Mouse (Mus musculus) thymus, postnatal 25 days (tissue): Measurements from ENCODE around the gene Pcx.

Source experiments
- DNase-seq: peaks from one replicate; pipeline ENCODE4 v3.0.0; 2022

The Pcx gene

GRCm38 (mm10) chr19:4590025-4590424, 79.8 kb downstream of the Pcx start:
- peak; percentile 30 for DNase-seq

DNA sequence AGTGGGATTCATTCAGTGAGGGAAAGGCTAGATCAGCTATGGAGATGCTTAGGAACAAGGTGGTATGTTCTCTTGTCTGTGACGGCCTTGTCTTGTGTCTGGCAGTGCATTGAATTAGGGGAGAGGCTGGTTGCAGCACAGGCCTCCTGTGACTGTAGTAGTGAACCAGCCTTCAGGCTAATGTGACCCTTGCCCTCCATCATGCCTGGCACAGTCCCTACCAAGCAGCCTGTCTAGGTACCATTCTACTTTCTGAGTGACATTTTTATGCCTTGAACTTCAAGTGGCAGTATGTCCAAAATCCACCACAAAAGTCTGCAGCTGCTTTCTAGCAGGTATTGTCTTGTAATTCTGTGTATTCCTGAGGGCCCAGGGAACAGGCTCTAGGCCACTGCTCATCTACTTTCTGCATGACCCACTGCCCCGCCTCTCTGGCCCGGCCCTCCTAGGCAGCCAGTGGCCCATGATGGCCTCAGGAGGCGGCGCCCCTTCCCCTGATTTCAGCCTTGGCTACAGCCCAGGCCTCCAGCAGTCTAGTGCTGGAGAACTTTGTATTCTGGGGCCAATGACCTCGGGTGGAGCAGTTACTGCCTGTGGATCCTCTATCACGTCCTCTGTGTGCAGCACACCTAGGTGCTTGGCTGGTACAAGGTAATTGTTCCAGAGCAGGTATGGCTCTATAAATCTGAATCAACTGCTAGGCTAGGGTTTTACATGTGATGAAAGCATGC, 83.7 kb downstream of the Pcx start:
- no peak for DNase-seq

DNA sequence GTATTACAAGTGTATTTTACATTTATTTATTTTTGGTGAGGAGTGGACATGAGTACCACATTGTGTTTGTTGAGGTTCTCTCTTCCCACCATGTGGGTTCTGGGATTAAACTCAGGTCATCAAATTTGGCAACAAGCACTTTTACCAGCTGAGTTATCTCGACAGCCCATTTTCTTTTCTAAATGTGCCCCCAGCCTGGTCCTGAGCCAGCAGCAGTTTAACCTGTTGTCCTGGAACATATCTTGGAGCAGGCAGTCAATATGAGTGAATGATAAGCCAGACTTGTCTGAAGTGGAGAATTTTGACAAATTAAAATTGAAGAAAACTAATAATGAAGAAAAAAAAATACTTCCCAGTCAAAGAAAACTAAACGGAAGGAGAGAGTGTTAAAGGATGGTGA, 85.8 kb downstream of the Pcx start:
- DNase-seq, result no peak

GRCm38 (mm10) chr19:4602459-4602858, 92.2 kb downstream of the Pcx start:
- no peak for DNase-seq

GRCm38 (mm10) chr19:4603801-4604723, 93.8 kb downstream of the Pcx start:
- peak; percentile 47 for DNase-seq

DNA sequence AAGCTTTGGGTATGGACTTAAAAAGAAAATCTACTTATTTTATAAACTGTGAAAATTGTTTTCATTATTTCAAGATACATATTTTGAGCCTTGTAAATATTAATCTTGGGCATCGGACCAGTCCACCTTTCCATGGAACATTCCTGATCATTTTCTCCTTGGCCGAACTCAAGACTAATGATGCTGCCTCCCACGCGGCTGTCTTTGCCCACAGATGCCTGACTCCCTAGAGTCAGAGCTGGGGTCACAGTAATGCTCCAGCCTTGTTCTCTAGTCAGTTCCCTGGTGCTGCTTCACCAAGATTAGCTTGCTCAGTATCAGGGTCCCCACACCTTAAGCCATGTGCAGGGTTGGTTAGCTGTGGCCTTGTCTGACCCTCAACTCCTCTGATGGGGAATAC, 95.4 kb downstream of the Pcx start:
- DNase-seq, result no peak

DNA sequence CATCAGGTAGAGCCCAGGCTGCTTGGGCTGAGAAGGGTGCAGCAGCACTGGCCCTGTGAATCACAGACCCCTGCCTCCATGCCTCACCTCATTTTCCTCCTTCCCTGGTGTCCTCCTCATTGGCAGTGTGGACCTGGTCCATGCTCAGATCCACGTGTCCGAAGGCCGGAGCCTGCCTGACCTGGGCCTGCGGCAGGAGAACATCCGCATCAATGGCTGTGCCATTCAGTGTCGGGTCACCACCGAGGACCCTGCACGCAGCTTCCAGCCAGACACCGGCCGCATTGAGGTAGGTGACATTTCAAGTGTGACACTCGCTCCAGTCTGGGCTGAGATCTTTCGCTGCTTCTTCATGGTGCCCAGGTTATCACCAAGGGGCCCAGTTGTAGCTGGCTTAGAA, 97.1 kb downstream of the Pcx start:
- no peak for DNase-seq

DNA sequence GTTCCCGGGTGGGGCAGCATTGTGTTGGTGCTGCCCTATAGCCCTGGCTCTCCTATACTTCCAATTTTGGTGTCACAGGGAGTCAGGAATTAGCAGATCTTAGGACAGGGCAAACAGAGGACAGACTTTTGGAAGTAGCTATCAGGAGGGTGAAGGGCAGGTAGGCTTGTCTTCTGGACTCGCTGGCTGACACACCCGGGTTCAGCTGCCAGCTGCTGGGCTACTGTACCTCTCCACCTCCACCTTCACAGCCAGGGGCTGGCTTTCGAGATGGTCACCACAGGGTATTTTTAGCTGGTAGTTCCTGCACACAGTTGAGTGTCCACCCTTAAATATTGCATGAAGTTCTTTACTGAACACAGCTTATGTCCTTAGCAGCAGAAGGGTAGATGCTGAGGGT, 98.2 kb downstream of the Pcx start:
- no peak for DNase-seq

- DNase-seq, result no peak
These were observed 99.8 kb downstream of the Pcx start for GRCm38 (mm10) chr19:4610109-4610508.

DNA sequence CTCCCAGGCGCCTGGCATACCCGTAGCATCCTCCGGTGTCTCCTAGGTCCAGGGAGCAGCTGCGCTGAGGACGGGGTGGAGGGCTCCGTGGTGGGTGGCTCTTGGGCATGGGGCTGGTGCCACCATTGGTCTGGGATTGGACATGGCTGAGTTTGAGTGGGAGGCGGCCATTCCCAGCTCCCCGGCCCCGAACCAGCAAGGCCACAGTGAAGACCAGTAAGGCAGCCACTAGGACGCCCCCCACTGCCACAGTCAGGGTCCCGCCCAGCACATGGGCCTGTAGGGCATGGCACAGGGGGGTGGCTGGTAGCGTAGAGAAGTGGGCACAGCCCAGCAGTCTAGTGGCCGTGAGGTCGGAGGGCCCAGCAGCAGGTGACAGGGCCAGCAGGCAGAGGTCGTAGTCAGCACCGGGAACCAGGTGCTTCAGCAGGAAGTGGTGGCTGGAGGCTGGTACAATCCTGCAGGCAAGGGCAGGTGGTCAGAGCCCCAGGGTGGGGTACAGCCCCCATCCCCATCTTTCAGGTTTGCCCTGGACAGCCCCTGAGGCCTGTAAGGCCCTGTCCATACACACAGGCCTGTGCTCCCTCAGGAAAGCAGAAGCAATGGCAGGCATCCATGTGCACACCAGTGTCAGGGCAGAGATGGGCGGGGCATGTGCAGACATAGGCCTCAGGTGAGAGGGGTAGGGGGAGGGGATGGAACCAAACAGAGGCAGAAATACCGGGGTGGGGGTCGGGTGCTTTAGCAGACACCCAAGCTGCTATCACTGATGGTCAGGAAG, 102.1 kb downstream of the Pcx start:
- no peak for DNase-seq

- no peak for DNase-seq
These were observed 103.4 kb downstream of the Pcx start for GRCm38 (mm10) chr19:4613464-4614304.

DNA sequence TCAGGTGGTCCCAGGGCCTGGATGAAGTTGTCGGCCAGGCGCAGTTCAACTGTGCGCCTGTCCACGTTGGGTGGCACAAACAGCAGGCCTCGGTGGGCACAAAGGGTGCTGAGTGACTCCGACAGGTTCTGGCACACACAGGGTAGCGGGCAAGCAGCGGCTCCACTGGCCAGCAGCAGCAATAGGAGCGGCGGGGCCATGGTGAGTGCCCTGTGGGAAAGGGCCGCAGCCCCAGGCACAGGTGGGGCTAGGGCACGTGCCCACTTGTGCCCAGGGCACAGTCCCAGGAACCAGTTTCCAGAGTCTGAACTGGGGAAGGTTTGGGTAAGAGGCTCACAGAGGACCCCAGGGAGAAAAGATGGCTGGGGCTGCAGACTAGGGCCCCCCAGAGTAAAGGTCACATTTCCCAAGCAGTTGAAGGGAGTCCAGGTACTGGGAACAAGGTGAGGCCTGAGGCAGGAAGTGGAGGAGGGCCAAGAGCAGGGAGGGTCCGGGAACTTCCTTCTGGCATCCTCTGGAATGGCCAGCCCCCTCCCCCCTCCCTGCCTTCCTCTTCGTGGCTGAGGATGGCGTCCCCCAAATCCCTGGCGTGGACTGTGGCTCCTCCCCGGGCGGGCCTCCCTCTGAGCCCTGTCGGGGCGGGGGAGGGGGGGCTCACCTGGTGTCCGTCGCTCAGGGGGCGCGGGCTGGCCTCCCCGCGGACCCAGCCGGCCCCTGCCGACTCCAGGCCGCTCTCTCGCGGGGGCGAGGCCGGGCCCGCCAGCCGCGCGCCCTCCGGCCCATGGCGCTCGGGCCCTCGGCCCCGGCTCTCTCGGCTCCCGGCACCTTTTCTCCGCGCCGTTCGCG, 104.3 kb downstream of the Pcx start:
- DNase-seq, result no peak

- DNase-seq, result peak; percentile 50
These were observed 105.2 kb downstream of the Pcx start, which contains the start of gene Lrfn4 for GRCm38 (mm10) chr19:4615151-4616093. TSS of gene Lrfn4 (minus strand) at chr19:4615667.

- DNase-seq, result no peak
These were observed 106.3 kb downstream of the Pcx start for GRCm38 (mm10) chr19:4616546-4616945.

DNA sequence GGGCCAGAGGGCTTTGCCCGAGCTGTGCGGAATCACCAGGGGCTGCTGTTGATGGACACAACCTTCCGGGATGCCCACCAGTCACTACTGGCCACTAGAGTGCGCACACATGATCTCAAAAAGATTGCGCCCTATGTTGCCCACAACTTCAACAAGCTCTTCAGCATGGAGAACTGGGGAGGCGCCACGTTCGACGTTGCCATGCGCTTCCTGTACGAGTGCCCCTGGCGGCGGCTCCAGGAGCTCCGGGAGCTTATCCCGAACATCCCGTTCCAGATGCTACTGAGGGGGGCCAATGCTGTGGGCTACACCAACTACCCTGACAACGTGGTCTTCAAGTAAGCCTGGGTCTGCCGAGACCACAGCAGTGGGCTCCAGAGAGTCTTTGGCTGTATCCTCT, 107.9 kb downstream of the Pcx start:
- DNase-seq, result no peak

DNA sequence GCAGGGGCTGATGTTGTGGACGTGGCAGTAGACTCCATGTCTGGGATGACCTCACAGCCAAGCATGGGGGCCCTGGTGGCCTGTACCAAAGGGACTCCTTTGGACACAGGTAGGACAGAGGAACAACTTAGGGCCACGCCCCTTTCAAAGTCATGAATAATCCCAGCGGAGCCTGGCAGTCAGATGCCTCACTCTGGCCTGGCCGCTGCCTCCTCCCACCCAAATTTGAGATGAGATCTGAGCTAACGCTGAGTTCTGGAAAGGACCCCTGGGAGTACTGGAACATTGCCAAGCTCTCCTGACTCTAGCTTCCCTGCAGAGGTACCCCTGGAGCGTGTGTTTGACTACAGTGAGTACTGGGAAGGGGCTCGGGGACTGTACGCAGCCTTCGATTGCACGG, 109.2 kb downstream of the Pcx start:
- DNase-seq, result no peak

DNA sequence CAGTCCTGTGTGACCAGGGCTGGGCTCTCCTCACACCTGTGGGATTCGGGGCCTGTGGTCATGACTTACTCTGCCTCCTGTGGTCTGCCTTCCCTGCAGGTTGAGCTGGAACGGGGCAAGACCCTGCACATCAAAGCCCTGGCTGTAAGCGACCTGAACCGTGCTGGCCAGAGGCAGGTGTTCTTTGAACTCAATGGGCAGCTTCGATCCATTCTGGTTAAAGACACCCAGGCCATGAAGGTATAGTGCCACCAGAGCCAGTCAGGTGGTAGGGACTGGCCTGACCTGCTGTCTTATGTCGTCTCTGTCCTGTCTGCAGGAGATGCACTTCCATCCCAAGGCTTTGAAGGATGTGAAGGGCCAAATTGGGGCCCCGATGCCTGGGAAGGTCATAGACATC, 110.4 kb downstream of the Pcx start:
- DNase-seq, result no peak

GRCm38 (mm10) chr19:4622780-4623179, 112.5 kb downstream of the Pcx start:
- DNase-seq, result no peak

GRCm38 (mm10) chr19:4623419-4623818, 113.1 kb downstream of the Pcx start:
- DNase-seq, result no peak

- no peak for DNase-seq
These were observed 113.7 kb downstream of the Pcx start for GRCm38 (mm10) chr19:4624006-4624405.
